Mouse (Mus musculus): ENCODE data around the gene Ogdh. TPM values are rescaled to one million over a fixed set of nuclear protein-coding genes. Genes with fewer than 3 reads are reported as not detected.

The Ogdh gene
- polyA plus RNA-seq, 1 experiment from 2014 or later: 89.2 TPM

DNA sequence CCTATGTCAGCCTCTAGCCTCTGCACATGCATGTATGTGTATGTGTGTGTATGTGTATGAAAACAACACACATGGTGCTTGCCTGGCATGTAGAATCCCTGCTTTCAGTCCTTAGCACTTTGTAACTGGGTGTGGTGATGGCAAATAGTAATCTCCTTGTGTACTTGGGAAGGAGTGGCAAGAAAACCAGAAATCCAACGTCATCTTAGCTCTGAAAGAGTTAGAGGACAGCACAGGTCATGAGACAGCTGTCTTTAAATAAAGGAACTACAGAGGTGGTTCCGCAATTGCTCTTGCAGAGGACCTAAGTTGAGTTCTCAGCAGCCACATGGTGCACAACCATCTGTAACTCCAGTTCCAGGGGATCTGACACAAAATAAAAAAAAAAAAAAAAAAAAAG lies 8.0 kb downstream of the Ogdh start:
- H3K36me3 ChIP-seq: peaks cover 55% of the 10 kb centered on the region
- H3K27ac ChIP-seq: no peak overlapping the region
- no peak overlapping the region for H3K4me3 ChIP-seq
- H3K27me3 ChIP-seq: no peaks in the 10 kb centered on the region
- no peak overlapping the region for H3K4me2 ChIP-seq
- 84% methylated on average over 2 of the region's 2 CpGs for WGBS
- H3K4me1 ChIP-seq: no peaks in the 10 kb centered on the region
- H3K9ac ChIP-seq: no peak overlapping the region
- no peak for ATAC-seq (ENCODE audit: insufficient number of reproducible peaks, insufficient read depth, low FRiP score, low TSS enrichment, low read depth)
- H3K9me3 ChIP-seq: no peaks in the 10 kb centered on the region

DNA sequence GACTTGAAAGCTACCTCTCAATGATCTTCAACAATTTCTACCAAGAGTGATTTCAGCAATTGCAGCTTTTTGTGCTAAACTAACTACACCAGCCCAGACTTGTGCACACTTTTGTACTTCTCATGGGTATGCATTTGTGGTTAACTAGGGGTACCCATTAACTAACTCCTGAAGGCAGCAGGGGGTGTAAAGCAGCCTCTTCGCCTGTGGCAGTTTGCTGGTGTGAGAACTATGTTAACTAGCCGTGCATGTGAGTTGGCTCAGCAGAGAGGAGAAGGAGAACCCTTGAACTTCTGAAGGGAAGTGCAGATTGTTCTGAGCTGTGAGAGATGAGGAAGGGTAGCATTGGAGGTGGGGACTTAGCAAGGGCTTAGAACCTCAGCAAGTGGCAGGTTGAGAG lies 11.4 kb downstream of the Ogdh start:
- Histone ChIP-seq H3K9me3 (no peaks in the 10 kb centered on the region), H3K4me3 (no peak overlapping the region), H3K4me1 (no peaks in the 10 kb centered on the region), H3K9ac (no peak overlapping the region), H3K4me2 (no peak overlapping the region), H3K27ac (no peak overlapping the region), H3K36me3 (peaks cover 70% of the 10 kb centered on the region), H3K27me3 (no peaks in the 10 kb centered on the region)
- WGBS: 86% methylated on average over 2 of the region's 2 CpGs
- ATAC-seq (ENCODE audit: insufficient number of reproducible peaks, insufficient read depth, low FRiP score, low TSS enrichment, low read depth): no peak

DNA sequence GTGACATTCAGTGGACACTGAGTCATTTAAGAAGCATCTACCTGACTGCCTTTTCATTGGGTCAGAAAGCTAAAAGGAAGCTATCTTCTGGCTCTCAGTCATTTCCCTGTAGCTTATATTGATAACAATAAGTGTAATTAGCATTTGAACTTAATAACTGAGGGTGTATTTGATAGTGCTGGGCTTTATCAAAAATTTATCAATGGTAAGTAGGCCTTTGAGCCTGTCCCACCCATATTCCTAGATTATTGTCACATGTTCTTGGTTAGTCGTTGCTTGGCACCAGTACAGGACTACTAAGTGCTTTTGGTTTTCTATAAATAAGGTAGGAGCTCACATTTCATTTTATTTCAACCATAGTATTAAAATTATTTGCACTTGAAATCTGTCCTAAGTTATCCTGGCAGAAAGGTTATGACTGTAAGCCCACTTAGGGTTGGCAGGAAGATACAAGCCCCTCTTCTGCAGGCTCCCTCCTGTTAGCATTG lies 14.6 kb downstream of the Ogdh start:
- Histone ChIP-seq H3K27me3 (no peaks in the 10 kb centered on the region), H3K27ac (no peak overlapping the region), H3K9ac (no peak overlapping the region), H3K4me1 (no peaks in the 10 kb centered on the region), H3K9me3 (no peaks in the 10 kb centered on the region), H3K36me3 (peaks cover 68% of the 10 kb centered on the region), H3K4me3 (no peak overlapping the region), H3K4me2 (no peak overlapping the region)
- ATAC-seq (ENCODE audit: insufficient number of reproducible peaks, insufficient read depth, low FRiP score, low TSS enrichment, low read depth): no peak
- WGBS: 73% methylated on average over 1 of the region's 1 CpGs

DNA sequence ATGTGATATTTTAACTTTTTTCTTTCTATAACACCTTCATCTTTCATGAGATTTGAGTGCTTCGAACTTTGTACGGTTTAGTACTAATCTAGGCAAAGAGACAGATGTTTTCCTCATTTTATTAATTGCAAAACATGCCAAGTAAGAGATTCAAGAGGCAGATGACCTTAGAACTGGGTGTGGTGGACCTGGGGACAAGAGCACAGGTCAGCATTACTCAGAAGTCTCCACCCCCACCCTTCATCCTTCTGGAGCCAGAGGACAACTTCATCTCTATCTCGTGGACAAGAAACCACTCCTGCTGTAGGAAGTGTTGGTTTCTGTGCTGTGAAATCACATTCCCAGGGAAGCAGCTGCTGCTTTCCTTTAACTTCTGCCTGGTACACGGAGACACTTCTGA lies 16.7 kb downstream of the Ogdh start:
- no peak for ATAC-seq (ENCODE audit: insufficient number of reproducible peaks, insufficient read depth, low FRiP score, low TSS enrichment, low read depth)
- no peak overlapping the region for H3K9ac ChIP-seq
- H3K27ac ChIP-seq: no peak overlapping the region
- WGBS: 95% methylated on average over 4 of the region's 4 CpGs
- H3K27me3 ChIP-seq: no peaks in the 10 kb centered on the region
- H3K4me3 ChIP-seq: no peak overlapping the region
- no peaks in the 10 kb centered on the region for H3K4me1 ChIP-seq
- no peaks in the 10 kb centered on the region for H3K9me3 ChIP-seq
- H3K4me2 ChIP-seq: no peak overlapping the region
- H3K36me3 ChIP-seq: peaks cover 65% of the 10 kb centered on the region

DNA sequence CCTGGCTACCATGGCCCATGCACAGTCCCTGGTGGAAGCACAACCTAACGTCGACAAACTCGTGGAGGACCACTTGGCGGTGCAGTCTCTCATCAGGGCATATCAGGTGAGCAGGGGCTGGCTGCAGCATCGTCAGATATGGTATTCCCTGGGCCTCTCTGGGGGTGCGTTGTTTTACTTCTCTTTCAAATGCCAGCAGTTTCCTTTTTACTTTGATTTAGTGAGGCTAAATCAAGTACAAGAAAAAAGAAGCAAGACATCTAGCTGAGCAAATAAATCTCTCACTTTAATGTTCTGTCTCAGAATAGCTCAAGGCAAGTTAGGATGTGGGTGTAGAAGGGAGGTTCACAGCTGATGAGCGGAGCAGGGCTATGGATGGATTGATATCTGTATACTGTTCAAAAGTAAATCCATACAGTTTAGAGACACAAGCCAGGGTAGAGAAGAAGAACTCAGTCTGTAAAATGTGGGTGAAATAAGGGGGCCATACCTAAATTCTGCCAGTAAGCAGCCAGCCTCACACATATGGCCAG lies 22.5 kb downstream of the Ogdh start:
- no peak overlapping the region for H3K9ac ChIP-seq
- no peak overlapping the region for H3K4me3 ChIP-seq
- H3K27ac ChIP-seq: no peak overlapping the region
- peaks cover 74% of the 10 kb centered on the region for H3K36me3 ChIP-seq
- ATAC-seq (ENCODE audit: insufficient number of reproducible peaks, insufficient read depth, low FRiP score, low TSS enrichment, low read depth): no peak
- no peak overlapping the region for H3K4me2 ChIP-seq
- 87% methylated on average over 7 of the region's 7 CpGs for WGBS
- H3K9me3 ChIP-seq: no peaks in the 10 kb centered on the region
- no peaks in the 10 kb centered on the region for H3K27me3 ChIP-seq
- no peaks in the 10 kb centered on the region for H3K4me1 ChIP-seq

DNA sequence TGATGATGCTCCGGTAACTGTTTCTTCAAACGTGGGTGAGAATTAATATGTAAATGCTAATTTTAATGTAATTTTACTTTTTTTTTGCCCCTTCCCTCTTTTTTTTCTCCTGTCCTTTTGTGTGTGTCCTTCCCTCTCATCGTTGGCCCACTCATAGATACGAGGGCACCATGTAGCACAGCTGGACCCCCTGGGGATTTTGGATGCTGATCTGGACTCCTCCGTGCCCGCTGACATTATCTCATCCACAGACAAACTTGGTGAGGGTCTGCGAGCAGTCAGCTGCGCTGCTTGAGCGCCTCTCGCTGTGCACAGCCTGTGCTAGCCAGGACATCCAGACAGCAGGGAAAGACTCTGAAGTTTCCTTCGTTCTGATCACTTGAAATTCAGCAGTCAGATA lies 25.4 kb downstream of the Ogdh start:
- H3K27me3 ChIP-seq: no peaks in the 10 kb centered on the region
- no peak for ATAC-seq (ENCODE audit: insufficient number of reproducible peaks, insufficient read depth, low FRiP score, low TSS enrichment, low read depth)
- H3K36me3 ChIP-seq: peaks cover 65% of the 10 kb centered on the region
- H3K9ac ChIP-seq: no peak overlapping the region
- H3K9me3 ChIP-seq: no peaks in the 10 kb centered on the region
- 92% methylated on average over 11 of the region's 11 CpGs for WGBS
- no peak overlapping the region for H3K27ac ChIP-seq
- no peak overlapping the region for H3K4me3 ChIP-seq
- no peak overlapping the region for H3K4me2 ChIP-seq
- no peaks in the 10 kb centered on the region for H3K4me1 ChIP-seq

DNA sequence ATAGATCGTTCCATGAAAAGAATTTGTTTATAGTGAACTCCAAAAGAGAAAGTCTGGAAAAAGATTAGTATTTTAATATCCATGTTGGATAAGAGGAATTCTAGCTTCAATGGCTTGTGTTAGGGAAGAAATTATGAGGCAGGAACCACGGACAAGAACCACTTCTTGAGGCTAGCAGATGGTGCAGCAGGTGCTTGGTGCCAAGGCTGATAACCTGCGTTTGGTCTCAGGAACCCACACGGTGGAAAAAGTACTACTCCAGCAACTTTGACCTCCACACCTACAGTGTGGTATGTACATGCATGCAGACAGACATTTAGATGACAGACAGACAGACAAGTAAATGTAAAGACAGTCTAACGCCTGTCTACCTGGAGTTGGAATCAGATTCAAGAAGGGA lies 27.1 kb downstream of the Ogdh start:
- peaks cover 68% of the 10 kb centered on the region for H3K36me3 ChIP-seq
- no peak overlapping the region for H3K9ac ChIP-seq
- H3K9me3 ChIP-seq: no peaks in the 10 kb centered on the region
- WGBS: 93% methylated on average over 5 of the region's 5 CpGs
- no peaks in the 10 kb centered on the region for H3K4me1 ChIP-seq
- H3K27ac ChIP-seq: no peak overlapping the region
- no peak overlapping the region for H3K4me2 ChIP-seq
- ATAC-seq (ENCODE audit: insufficient number of reproducible peaks, insufficient read depth, low FRiP score, low TSS enrichment, low read depth): no peak
- no peaks in the 10 kb centered on the region for H3K27me3 ChIP-seq
- no peak overlapping the region for H3K4me3 ChIP-seq

DNA sequence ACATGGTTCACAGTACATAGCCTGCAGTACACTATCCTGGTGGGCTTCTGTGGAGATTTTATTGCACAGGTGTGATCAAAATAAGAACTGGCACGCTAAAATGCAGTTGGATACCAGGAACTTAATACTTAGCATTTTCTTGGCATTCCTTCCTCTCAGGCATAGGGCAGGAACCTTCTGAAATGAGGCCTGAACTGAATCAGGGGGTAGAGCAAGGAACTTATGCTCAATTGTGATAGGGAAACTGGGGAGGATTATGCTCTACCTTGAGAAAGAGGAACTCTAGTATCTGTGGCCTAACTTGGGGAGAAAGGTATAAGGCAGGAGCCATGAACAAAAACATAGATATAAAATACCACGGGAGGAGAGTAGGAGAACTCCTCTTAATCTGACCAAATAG lies 27.9 kb downstream of the Ogdh start:
- H3K9ac ChIP-seq: no peak overlapping the region
- H3K4me1 ChIP-seq: no peaks in the 10 kb centered on the region
- no peak overlapping the region for H3K4me2 ChIP-seq
- WGBS: 87% methylated on average over 2 of the region's 2 CpGs
- H3K27ac ChIP-seq: no peak overlapping the region
- no peak for ATAC-seq (ENCODE audit: insufficient number of reproducible peaks, insufficient read depth, low FRiP score, low TSS enrichment, low read depth)
- no peak overlapping the region for H3K4me3 ChIP-seq
- H3K27me3 ChIP-seq: no peaks in the 10 kb centered on the region
- H3K9me3 ChIP-seq: no peaks in the 10 kb centered on the region
- H3K36me3 ChIP-seq: peaks cover 68% of the 10 kb centered on the region

DNA sequence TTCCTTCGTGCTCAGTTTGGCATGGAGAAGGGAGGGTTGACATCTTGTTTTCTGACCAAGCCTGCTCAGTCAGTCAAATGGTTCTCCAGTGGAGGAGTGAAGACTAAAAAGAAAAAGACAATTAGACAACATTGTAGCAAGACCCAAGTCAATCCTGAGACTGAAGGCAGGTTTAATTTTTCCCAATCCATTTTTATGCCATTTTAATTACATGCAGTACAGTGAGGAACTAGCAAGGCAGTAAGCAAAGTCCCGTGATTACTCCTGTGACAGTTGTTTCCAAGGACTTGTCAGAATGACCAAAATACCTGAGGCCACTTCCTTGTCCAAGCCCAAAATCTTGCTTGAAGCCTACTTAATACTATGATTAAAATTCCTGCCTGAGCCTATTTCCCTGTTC lies 30.7 kb downstream of the Ogdh start:
- H3K9me3 ChIP-seq: no peaks in the 10 kb centered on the region
- H3K4me2 ChIP-seq: no peak overlapping the region
- H3K27me3 ChIP-seq: no peaks in the 10 kb centered on the region
- peaks cover 55% of the 10 kb centered on the region for H3K36me3 ChIP-seq
- H3K27ac ChIP-seq: no peak overlapping the region
- H3K9ac ChIP-seq: no peak overlapping the region
- 85% methylated on average over 2 of the region's 2 CpGs for WGBS
- ATAC-seq (ENCODE audit: insufficient number of reproducible peaks, insufficient read depth, low FRiP score, low TSS enrichment, low read depth): no peak
- H3K4me1 ChIP-seq: no peaks in the 10 kb centered on the region
- H3K4me3 ChIP-seq: no peak overlapping the region

DNA sequence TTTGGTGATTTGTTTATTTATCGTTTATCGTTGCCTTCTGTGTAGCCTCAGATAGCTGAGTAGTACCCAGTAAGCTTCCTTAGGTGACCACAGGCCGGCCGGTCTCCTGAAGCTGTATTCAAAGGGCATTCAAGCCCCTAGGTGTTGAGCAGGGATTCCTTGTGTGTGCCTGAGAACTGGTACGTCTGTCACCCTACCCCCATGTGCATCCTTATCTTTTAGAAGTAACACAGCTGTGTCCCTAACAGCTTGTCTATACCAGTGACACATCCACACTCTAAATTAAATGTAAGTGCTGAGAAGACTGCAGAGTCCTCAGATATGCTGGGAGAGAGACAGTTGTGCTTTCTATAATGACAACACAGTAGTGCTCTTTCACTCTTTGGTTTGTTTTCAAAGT lies 31.9 kb downstream of the Ogdh start:
- no peak overlapping the region for H3K9ac ChIP-seq
- no peak for ATAC-seq (ENCODE audit: insufficient number of reproducible peaks, insufficient read depth, low FRiP score, low TSS enrichment, low read depth)
- H3K36me3 ChIP-seq: peaks cover 44% of the 10 kb centered on the region
- H3K4me1 ChIP-seq: no peaks in the 10 kb centered on the region
- no peak overlapping the region for H3K27ac ChIP-seq
- no peak overlapping the region for H3K4me2 ChIP-seq
- no peaks in the 10 kb centered on the region for H3K9me3 ChIP-seq
- H3K4me3 ChIP-seq: no peak overlapping the region
- WGBS: 86% methylated on average over 5 of the region's 5 CpGs
- no peaks in the 10 kb centered on the region for H3K27me3 ChIP-seq

DNA sequence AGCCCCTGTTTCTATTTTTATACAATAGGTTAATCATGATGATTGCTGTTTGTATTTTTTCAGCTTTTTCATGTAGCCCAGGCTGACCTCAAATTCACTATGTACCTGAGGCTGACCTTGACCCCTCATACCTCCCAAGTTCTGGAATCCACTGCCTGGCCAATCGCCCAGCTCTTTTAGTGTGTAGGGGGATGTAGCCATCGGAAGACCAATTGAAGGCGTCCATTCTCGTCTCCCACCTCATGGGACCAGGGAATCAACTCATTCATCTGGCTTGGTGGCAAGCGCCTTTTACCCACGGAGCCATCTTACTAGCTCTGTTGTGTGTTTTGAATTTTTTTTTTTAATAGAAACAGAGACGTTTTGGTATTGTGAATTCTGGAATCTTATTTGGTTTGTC lies 39.8 kb downstream of the Ogdh start:
- H3K27ac ChIP-seq: no peak overlapping the region
- H3K36me3 ChIP-seq: peaks cover 24% of the 10 kb centered on the region
- no peak overlapping the region for H3K4me3 ChIP-seq
- H3K9me3 ChIP-seq: no peaks in the 10 kb centered on the region
- H3K4me2 ChIP-seq: no peak overlapping the region
- 92% methylated on average over 7 of the region's 7 CpGs for WGBS
- H3K9ac ChIP-seq: no peak overlapping the region
- H3K4me1 ChIP-seq: no peaks in the 10 kb centered on the region
- no peak for ATAC-seq (ENCODE audit: insufficient number of reproducible peaks, insufficient read depth, low FRiP score, low TSS enrichment, low read depth)
- no peaks in the 10 kb centered on the region for H3K27me3 ChIP-seq

DNA sequence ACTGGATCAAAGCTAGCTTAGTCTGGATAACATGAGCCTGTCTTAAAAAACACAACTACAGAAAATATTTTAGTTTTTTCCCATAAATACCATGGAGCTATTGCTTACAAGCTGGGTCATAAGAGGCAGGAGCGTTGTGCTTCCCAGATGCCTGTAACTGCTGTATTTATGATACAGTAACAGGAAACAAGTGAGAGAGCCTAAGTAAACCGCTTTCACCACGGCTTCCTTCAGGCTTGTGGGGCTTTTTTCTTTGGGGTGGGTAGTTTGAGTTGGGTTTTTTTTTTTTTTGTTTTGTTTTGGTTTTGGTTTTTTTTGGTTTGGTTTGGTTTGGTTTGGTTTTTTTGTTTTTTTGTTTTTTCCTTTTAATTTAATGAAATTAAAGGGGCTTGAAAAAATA lies 41.2 kb downstream of the Ogdh start:
- Histone ChIP-seq H3K27ac (no peak overlapping the region), H3K27me3 (no peaks in the 10 kb centered on the region), H3K4me2 (no peak overlapping the region), H3K4me3 (no peak overlapping the region), H3K36me3 (peaks cover 30% of the 10 kb centered on the region), H3K9ac (no peak overlapping the region), H3K9me3 (no peaks in the 10 kb centered on the region), H3K4me1 (no peaks in the 10 kb centered on the region)
- ATAC-seq (ENCODE audit: insufficient number of reproducible peaks, insufficient read depth, low FRiP score, low TSS enrichment, low read depth): no peak
- 90% methylated on average over 3 of the region's 3 CpGs for WGBS

DNA sequence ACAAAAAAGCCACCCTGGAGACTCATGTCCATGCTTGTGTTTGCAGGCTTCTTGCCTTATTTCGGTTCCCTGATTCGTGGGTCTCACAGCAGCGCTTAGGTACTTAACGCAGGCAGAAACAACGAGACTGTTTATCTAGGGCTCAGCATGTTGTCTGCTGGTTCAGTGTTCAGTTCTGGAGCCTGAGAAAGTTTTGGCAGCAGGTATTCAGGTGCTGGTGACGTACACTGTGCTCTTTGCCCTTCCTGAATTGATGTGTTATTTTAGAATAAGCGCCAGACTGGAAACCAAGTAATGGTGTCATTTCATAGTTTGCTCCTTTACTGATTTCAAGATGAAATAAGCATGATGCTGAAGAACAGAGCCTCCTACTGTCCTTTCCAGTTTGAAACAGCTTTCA lies 42.0 kb downstream of the Ogdh start:
- no peak overlapping the region for H3K4me2 ChIP-seq
- H3K9me3 ChIP-seq: no peaks in the 10 kb centered on the region
- no peak overlapping the region for H3K4me3 ChIP-seq
- no peak overlapping the region for H3K9ac ChIP-seq
- 91% methylated on average over 7 of the region's 7 CpGs for WGBS
- ATAC-seq (ENCODE audit: insufficient number of reproducible peaks, insufficient read depth, low FRiP score, low TSS enrichment, low read depth): no peak
- H3K4me1 ChIP-seq: no peaks in the 10 kb centered on the region
- no peak overlapping the region for H3K27ac ChIP-seq
- H3K36me3 ChIP-seq: peaks cover 34% of the 10 kb centered on the region
- H3K27me3 ChIP-seq: no peaks in the 10 kb centered on the region

Measured in embryonic facial prominence, embryonic 13.5 days (tissue).